Mouse (Mus musculus): ENCODE measurements at regions not wholly inside any gene's neighbourhood (a gene's known extent, or its start where the extent isn't known, plus 50 kb on each side); places are given as distances from the start of the nearest gene placed in this dataset.

DNA sequence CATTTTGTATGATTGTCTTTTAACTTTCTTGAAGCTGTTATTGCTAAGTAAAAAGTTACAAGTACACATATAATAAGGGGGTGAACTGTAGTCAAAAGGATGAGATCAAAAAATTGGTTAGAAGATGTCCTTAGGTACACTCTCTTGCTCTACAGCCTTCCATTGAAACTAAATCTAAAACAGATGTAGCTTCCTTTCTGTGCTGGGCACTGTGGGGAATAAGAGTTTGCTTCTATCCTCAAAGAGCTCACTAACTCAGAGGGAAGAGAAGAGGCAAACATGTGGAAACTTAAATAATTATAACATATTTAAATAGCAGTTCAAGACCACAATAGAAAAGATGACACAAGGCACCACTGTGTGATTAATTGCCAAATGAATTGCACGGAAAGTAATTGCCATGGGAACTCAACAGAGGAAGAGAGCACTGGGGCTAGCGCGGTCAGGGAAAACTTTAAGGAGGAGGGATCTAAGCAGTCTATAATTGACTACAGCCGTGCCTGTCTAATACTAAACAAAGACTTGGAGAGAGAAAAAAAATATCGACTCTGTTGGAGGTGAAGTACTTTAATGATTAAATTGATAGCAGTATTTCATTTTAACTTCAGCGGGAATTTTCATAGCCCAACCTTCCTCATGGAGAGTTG is 57.9 kb upstream of the Ammecr1 start:
- ATAC-seq (replicated peaks; ENCODE audit: poor library complexity), result no peak

DNA sequence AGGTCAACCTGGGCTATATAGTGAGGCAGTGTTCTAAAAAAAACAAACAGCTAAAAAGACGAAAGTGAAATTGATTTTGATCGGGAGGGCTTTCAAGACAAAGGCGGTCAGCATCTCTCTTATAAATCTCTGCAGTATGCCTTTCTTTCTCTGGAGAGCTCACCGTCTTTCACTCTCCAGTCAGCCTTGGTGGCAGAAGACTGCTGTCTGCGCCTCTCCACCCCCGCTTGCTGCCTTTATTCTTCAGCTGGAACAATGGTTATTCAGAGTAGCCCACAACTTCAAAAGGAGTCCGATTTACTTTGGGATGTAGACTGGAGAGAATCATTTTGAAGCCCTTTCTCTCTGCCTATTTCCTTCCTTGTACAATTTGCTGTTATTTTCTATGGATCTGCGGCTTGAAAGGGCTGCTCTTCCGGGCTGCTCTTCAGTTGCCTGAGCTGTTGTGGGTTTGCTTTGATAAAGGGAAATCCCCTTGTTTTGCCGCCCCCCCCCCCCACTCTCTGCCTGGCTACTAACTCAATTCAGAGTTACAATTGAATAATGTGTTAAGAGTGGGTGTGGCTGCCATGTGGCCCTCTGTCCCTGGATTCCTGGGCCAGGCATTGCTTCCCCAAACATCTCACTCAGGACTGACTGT is 64.0 kb upstream of the Ammecr1 start:
- peak; percentile 17; the same call in 1 of the 2 replicates for ATAC-seq (replicated peaks; ENCODE audit: poor library complexity)

DNA sequence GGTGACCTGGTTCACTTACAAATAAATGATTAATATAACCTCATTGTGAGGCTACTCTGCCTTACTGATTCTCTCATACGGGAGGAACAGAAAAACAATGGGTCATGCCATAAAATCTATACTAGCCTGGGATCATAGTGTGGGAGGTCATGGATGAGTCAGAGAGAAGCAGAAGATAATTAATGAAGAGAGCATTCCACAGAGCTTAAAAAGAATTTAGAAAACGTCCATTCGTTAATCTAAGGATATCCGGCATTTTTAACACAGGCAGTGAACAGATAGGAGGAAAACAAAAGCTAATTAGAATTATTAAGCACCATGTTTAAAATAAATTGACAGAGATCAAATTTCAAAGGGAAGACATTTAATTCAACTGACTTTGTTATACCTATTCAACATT is 59.5 kb upstream of the Rtl9 start:
- no peak for ATAC-seq (replicated peaks; ENCODE audit: poor library complexity)

GRCm38 (mm10) chrX:143044296-143044695 is 55.1 kb upstream of the Rtl9 start:
- peak; percentile 98 for ATAC-seq (replicated peaks; ENCODE audit: poor library complexity)

DNA sequence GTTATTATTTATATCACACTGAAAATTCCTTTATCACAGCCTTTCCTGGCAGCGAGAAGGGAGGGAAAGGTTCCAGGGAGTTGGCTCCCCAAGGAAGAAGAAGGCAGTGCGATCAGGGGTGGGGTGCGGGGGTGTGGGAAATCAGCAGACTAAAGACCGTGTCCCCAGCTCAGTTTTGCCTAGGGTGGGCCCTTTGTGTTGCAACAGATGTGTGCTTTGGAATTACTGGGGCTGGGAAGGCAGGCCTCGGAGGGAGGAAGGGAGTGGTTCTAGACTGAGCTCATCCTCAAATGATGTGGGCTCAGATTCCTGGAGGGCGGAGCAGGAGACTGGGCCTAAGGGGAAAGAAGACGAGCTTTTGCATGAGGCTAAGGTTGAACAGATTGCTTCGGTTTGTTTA is 53.1 kb upstream of the Rtl9 start:
- no peak for ATAC-seq (replicated peaks; ENCODE audit: poor library complexity)
